Mouse (Mus musculus): ENCODE measurements at regions not wholly inside any gene's neighbourhood (a gene's known extent, or its start where the extent isn't known, plus 50 kb on each side); places are given as distances from the start of the nearest gene placed in this dataset.
A peak's percentile ranks its signal among the peaks of the same experiment; 100 is the strongest.

- DNase-seq (ENCODE audit: low spot score): no peak
Observed at GRCm38 (mm10) chr15:86913276-86913675, 630.8 kb upstream of the Fam19a5 start.

- no peak for DNase-seq (ENCODE audit: low spot score)
Observed at GRCm38 (mm10) chr15:86917891-86918290, 626.2 kb upstream of the Fam19a5 start.

GRCm38 (mm10) chr15:86919704-86920103 is 624.4 kb upstream of the Fam19a5 start:
- no peak for DNase-seq (ENCODE audit: low spot score)

- no peak for DNase-seq (ENCODE audit: low spot score)
Observed at GRCm38 (mm10) chr15:86920185-86920584, 623.9 kb upstream of the Fam19a5 start.

- DNase-seq (ENCODE audit: low spot score): no peak
Observed at GRCm38 (mm10) chr15:86921401-86921800, 622.7 kb upstream of the Fam19a5 start.

- DNase-seq (ENCODE audit: low spot score): no peak
Observed at GRCm38 (mm10) chr15:86925081-86925749, 618.9 kb upstream of the Fam19a5 start.

- DNase-seq (ENCODE audit: low spot score): no peak
Observed at GRCm38 (mm10) chr15:86932345-86933075, 611.6 kb upstream of the Fam19a5 start.

GRCm38 (mm10) chr15:86937364-86937763 is 606.7 kb upstream of the Fam19a5 start:
- no peak for DNase-seq (ENCODE audit: low spot score)

GRCm38 (mm10) chr15:86944529-86944928 is 599.6 kb upstream of the Fam19a5 start:
- no peak for DNase-seq (ENCODE audit: low spot score)

GRCm38 (mm10) chr15:86952593-86952992 is 591.5 kb upstream of the Fam19a5 start:
- DNase-seq (ENCODE audit: low spot score): no peak

GRCm38 (mm10) chr15:86957872-86958271 is 586.2 kb upstream of the Fam19a5 start:
- DNase-seq (ENCODE audit: low spot score): no peak

- no peak for DNase-seq (ENCODE audit: low spot score)
Observed at GRCm38 (mm10) chr15:86962921-86963320, 581.2 kb upstream of the Fam19a5 start.

- no peak for DNase-seq (ENCODE audit: low spot score)
Observed at GRCm38 (mm10) chr15:86963486-86963885, 580.6 kb upstream of the Fam19a5 start.

- no peak for DNase-seq (ENCODE audit: low spot score)
Observed at GRCm38 (mm10) chr15:86971436-86971835, 572.7 kb upstream of the Fam19a5 start.

GRCm38 (mm10) chr15:86996196-86996595 is 547.9 kb upstream of the Fam19a5 start:
- no peak for DNase-seq (ENCODE audit: low spot score)

GRCm38 (mm10) chr15:87018978-87019377 is 525.1 kb upstream of the Fam19a5 start:
- no peak for DNase-seq (ENCODE audit: low spot score)

GRCm38 (mm10) chr15:87045971-87046370 is 498.1 kb upstream of the Fam19a5 start:
- DNase-seq (ENCODE audit: low spot score): peak; percentile 17

- no peak for DNase-seq (ENCODE audit: low spot score)
Observed at GRCm38 (mm10) chr15:87054186-87054585, 489.9 kb upstream of the Fam19a5 start.

- DNase-seq (ENCODE audit: low spot score): no peak
Observed at GRCm38 (mm10) chr15:87064890-87065289, 479.2 kb upstream of the Fam19a5 start.

GRCm38 (mm10) chr15:87068261-87068660 is 475.8 kb upstream of the Fam19a5 start:
- no peak for DNase-seq (ENCODE audit: low spot score)

- DNase-seq (ENCODE audit: low spot score): no peak
Observed at GRCm38 (mm10) chr15:87074559-87074958, 469.5 kb upstream of the Fam19a5 start.

GRCm38 (mm10) chr15:87089827-87090226 is 454.3 kb upstream of the Fam19a5 start:
- no peak for DNase-seq (ENCODE audit: low spot score)

GRCm38 (mm10) chr15:87091048-87091777 is 452.9 kb upstream of the Fam19a5 start:
- no peak for DNase-seq (ENCODE audit: low spot score)
